Mouse (Mus musculus) spleen, adult 2 months (tissue): Measurements from ENCODE around the gene Crtc1. TPM values are rescaled to one million over a fixed set of nuclear protein-coding genes. Genes with fewer than 3 reads are reported as not detected.

Experiments
- DNase-seq, 2 experiments: peaks; one replicate each; pipeline versions ENCODE4 v3.0.0 to v3.0.0-alpha.2; 2012 to 2021; ENCODE audit warnings: low spot score in 2 of 2, low read depth in 1 of 2
- H3K27ac ChIP-seq: fragments of 200-500 bp; 2 replicates; pipeline ENCODE4 v1.5.1; 2012; ENCODE audit warnings: low read length, inconsistent platforms; ENCODE audit not compliant: insufficient read depth
- H3K27me3 ChIP-seq: fragments of 200-500 bp; 2 replicates; pipeline ENCODE4 v1.6.1; 2012; ENCODE audit warnings: mild to moderate bottlenecking, moderate library complexity, low read length, inconsistent platforms; ENCODE audit not compliant: control insufficient read depth, insufficient read depth
- H3K36me3 ChIP-seq: fragments of 200-500 bp; 2 replicates; pipeline ENCODE4 v1.6.1; 2012; ENCODE audit warnings: mild to moderate bottlenecking, low read length, inconsistent platforms; ENCODE audit not compliant: control insufficient read depth, insufficient read depth
- H3K4me1 ChIP-seq: fragments of 200-500 bp; 2 replicates; pipeline ENCODE4 v1.6.1; 2011; ENCODE audit warnings: inconsistent platforms; ENCODE audit not compliant: control insufficient read depth, insufficient read depth, insufficient read length
- H3K4me3 ChIP-seq: fragments of 200-500 bp; 2 replicates; pipeline ENCODE4 v1.5.1; 2011; ENCODE audit warnings: mild to moderate bottlenecking, inconsistent platforms; ENCODE audit not compliant: insufficient read depth, insufficient read length; ENCODE audit errors: extremely low read depth
- CTCF ChIP-seq: fragments of 200-500 bp; IDR thresholded peaks from 2 replicates; pipeline ENCODE4 v1.5.1; 2011; ENCODE audit warnings: mild to moderate bottlenecking, inconsistent platforms; ENCODE audit not compliant: insufficient read depth, insufficient read length, insufficient replicate concordance; ENCODE audit errors: extremely low read depth
- POLR2A ChIP-seq: fragments of 200-500 bp; IDR thresholded peaks from 2 replicates; pipeline ENCODE4 v1.6.1; 2011; ENCODE audit warnings: low read depth, low read length, inconsistent platforms
- WGBS: fragments of 180-500 bp; shearing (Covaris S2); methylation state at CpG from one replicate; pipeline ENCODE4 v1.1.7; 2018; 5-methylcytosine and 5-hydroxymethylcytosine counted together
- polyA plus RNA-seq: library from polyadenylated mRNA; depleted of rRNA; stranded (reverse); fragments of >200 nt; gene quantifications from 2 replicates; pipeline ENCODE4 v1.2.3, GENCODE M21; 2012; rRNA removed

The Crtc1 gene
- polyA plus RNA-seq, 1 experiment: 18.9 TPM

GRCm38 (mm10) chr8:70344279-70344678, 95.1 kb downstream of the Crtc1 start:
- WGBS: 79% methylated on average over 2 of the region's 2 CpGs
- H3K36me3 ChIP-seq: peaks cover 24% of the 10 kb centered on the region
- TF ChIP-seq CTCF (no peak), POLR2A (no peak)
- peaks cover 7% of the 10 kb centered on the region; the same call in 1 of the 2 replicates for H3K4me1 ChIP-seq
- H3K27me3 ChIP-seq: no peaks in the 10 kb centered on the region
- DNase-seq: no peak
- no peak overlapping the region for H3K27ac ChIP-seq
- no peak overlapping the region for H3K4me3 ChIP-seq

DNA sequence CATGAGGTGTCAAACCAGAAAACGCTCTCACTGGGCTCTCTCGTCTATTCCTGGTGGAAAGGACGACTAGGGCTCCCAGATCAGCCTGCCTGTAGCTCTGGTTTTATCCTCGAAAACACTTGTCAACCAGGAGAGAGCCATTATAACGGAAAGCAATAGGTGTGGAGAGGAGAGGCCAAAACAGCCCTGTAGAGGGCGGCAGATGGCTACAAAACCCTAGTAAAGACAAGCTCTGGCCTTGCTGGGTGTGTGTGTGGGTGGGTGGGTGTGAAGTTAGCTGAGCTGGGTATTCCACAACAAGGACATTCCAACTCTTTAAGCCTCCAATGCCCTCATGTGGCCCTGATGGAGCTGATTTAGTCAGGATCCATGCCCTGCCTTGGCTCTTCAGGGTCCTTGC, 95.7 kb downstream of the Crtc1 start:
- peaks cover 30% of the 10 kb centered on the region for H3K36me3 ChIP-seq
- TF ChIP-seq POLR2A: no peak
- peak; percentile 21; the same call in 1 of the 2 replicates for TF ChIP-seq CTCF
- DNase-seq: no peak
- H3K27ac ChIP-seq: no peak overlapping the region
- H3K4me3 ChIP-seq: no peak overlapping the region
- peaks cover 1% of the 10 kb centered on the region; the same call in 1 of the 2 replicates for H3K4me1 ChIP-seq
- WGBS: 86% methylated on average over 6 of the region's 6 CpGs
- H3K27me3 ChIP-seq: no peaks in the 10 kb centered on the region

GRCm38 (mm10) chr8:70343076-70343475, 96.3 kb downstream of the Crtc1 start:
- peaks cover 36% of the 10 kb centered on the region for H3K36me3 ChIP-seq
- DNase-seq: no peak
- no peak overlapping the region for H3K27ac ChIP-seq
- WGBS: 95% methylated on average over 7 of the region's 7 CpGs
- no peak overlapping the region for H3K4me3 ChIP-seq
- H3K4me1 ChIP-seq: no peaks in the 10 kb centered on the region; the same call in 1 of the 2 replicates
- no peaks in the 10 kb centered on the region for H3K27me3 ChIP-seq
- TF ChIP-seq POLR2A: no peak
- no peak for TF ChIP-seq CTCF

- Histone ChIP-seq H3K27me3 (no peaks in the 10 kb centered on the region), H3K4me3 (no peak overlapping the region), H3K27ac (no peak overlapping the region), H3K36me3 (peaks cover 47% of the 10 kb centered on the region), H3K4me1 (no peaks in the 10 kb centered on the region; the same call in 1 of the 2 replicates)
- DNase-seq: no peak
- TF ChIP-seq POLR2A (no peak), CTCF (no peak)
- 52% methylated on average over 14 of the region's 14 CpGs for WGBS
Observed at GRCm38 (mm10) chr8:70342007-70342406, 97.4 kb downstream of the Crtc1 start.

- 92% methylated on average over 7 of the region's 7 CpGs for WGBS
- TF ChIP-seq CTCF: no peak
- TF ChIP-seq POLR2A: no peak
- Histone ChIP-seq H3K4me1 (no peaks in the 10 kb centered on the region; the same call in 1 of the 2 replicates), H3K4me3 (no peak overlapping the region), H3K27me3 (no peaks in the 10 kb centered on the region), H3K27ac (no peak overlapping the region), H3K36me3 (peaks cover 55% of the 10 kb centered on the region)
- DNase-seq: no peak
Observed at GRCm38 (mm10) chr8:70340659-70341058, 98.7 kb downstream of the Crtc1 start.

GRCm38 (mm10) chr8:70338931-70339330, 100.4 kb downstream of the Crtc1 start:
- Histone ChIP-seq H3K27me3 (no peaks in the 10 kb centered on the region), H3K4me3 (no peak overlapping the region), H3K4me1 (no peaks in the 10 kb centered on the region; the same call in 1 of the 2 replicates), H3K36me3 (peaks cover 71% of the 10 kb centered on the region), H3K27ac (no peak overlapping the region)
- no peak for TF ChIP-seq POLR2A
- no peak for TF ChIP-seq CTCF
- WGBS: 79% methylated on average over 7 of the region's 7 CpGs
- no peak for DNase-seq

DNA sequence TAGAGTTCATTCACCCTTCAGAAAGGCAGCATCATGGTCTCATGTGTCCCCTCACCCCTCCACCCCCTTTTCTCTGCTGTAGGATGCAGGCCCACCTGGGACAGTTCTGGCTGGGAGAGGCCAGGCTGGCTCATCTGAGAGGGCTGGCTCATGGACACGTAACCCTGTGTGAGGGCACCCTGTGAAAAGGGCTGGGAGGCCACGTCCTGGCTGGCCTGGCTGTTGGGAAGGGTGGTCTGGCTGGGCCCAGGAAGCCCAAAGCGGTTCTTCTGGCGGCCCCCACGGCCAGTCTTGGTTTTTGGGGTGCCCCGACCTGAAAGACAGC, 106.5 kb downstream of the Crtc1 start:
- Histone ChIP-seq H3K27ac (no peak overlapping the region), H3K4me1 (no peaks in the 10 kb centered on the region), H3K4me3 (no peak overlapping the region), H3K36me3 (peaks cover 63% of the 10 kb centered on the region), H3K27me3 (no peaks in the 10 kb centered on the region)
- 93% methylated on average over 6 of the region's 6 CpGs for WGBS
- TF ChIP-seq CTCF: no peak
- no peak for TF ChIP-seq POLR2A
- DNase-seq: no peak

Other genes starting within 250 kb of the Crtc1 start
- gene Slc25a42, start 227.3 kb downstream of the Crtc1 start, polyA plus RNA-seq: 16.4 and 18.6 TPM in 2 replicates
- 38.3 and 40.0 TPM in 2 replicates for gene Sugp2, start 205.4 kb downstream of the Crtc1 start, polyA plus RNA-seq
- 11.5 and 14.1 TPM in 2 replicates for gene Armc6, start 205.1 kb downstream of the Crtc1 start, polyA plus RNA-seq
- 28.1 and 34.7 TPM in 2 replicates for gene Homer3, start 156.8 kb downstream of the Crtc1 start, polyA plus RNA-seq
- 37.4 and 44.5 TPM in 2 replicates for gene Ddx49, start 137.1 kb downstream of the Crtc1 start, polyA plus RNA-seq
- 200 and 269 TPM in 2 replicates for gene Cope, start 137.1 kb downstream of the Crtc1 start, polyA plus RNA-seq
- gene Cers1, start 123.8 kb downstream of the Crtc1 start, polyA plus RNA-seq: 0.52 and 0.61 TPM in 2 replicates
- gene Gdf1, start 109.8 kb downstream of the Crtc1 start, polyA plus RNA-seq: 0.33 and 0.40 TPM in 2 replicates
- 38.9 and 43.2 TPM in 2 replicates for gene Upf1, start 86.3 kb downstream of the Crtc1 start, polyA plus RNA-seq
- 0.46 and 0.56 TPM in 2 replicates for gene Comp, start 66.0 kb downstream of the Crtc1 start, polyA plus RNA-seq
- 21.8 and 30.9 TPM in 2 replicates for gene Klhl26, start 37.4 kb upstream of the Crtc1 start, polyA plus RNA-seq
- 0.14 TPM in 1 of 2 replicates, not detected in the other for gene Tmem59l, start 47.8 kb upstream of the Crtc1 start, polyA plus RNA-seq
- gene Crlf1, start 53.6 kb upstream of the Crtc1 start, polyA plus RNA-seq: 3.4 and 5.4 TPM in 2 replicates
- gene Rex1bd, start 67.2 kb upstream of the Crtc1 start, polyA plus RNA-seq: 86.2 and 132 TPM in 2 replicates
- 611 and 613 TPM in 2 replicates for gene Uba52, start 71.2 kb upstream of the Crtc1 start, polyA plus RNA-seq
- gene Fkbp8, start 88.1 kb upstream of the Crtc1 start, polyA plus RNA-seq: 305 and 370 TPM in 2 replicates
- gene Kxd1, start 88.4 kb upstream of the Crtc1 start, polyA plus RNA-seq: 50.2 and 52.0 TPM in 2 replicates
- 21.3 and 27.9 TPM in 2 replicates for gene Ell, start 99.9 kb upstream of the Crtc1 start, polyA plus RNA-seq
- gene Isyna1, start 154.8 kb upstream of the Crtc1 start, polyA plus RNA-seq: 136 and 189 TPM in 2 replicates
- 168 and 256 TPM in 2 replicates for gene Ssbp4, start 169.3 kb upstream of the Crtc1 start, polyA plus RNA-seq
- 41.6 and 53.1 TPM in 2 replicates for gene Lrrc25, start 176.6 kb upstream of the Crtc1 start, polyA plus RNA-seq
- gene Gdf15, start 192.9 kb upstream of the Crtc1 start, polyA plus RNA-seq: 5.2 and 6.0 TPM in 2 replicates
- gene Pgpep1, start 220.8 kb upstream of the Crtc1 start, polyA plus RNA-seq: 18.2 and 22.2 TPM in 2 replicates
- 109 and 137 TPM in 2 replicates for gene Lsm4, start 233.7 kb upstream of the Crtc1 start, polyA plus RNA-seq